Mouse (Mus musculus): ENCODE results near the gene Cmtm4. TPM values are rescaled to one million over a fixed set of nuclear protein-coding genes. Genes with fewer than 3 reads are reported as not detected.
"Not testable (repeated sequence)": the region's sequence is repeated elsewhere in the genome, so short reads cannot be mapped to it uniquely, and the experiment has no call there.

Gene Cmtm4
- polyA plus RNA-seq, 1 experiment from 2014 or later = 1.2 TPM

- not testable (repeated sequence) for ATAC-seq (ENCODE audit: extremely low read depth, insufficient number of reproducible peaks, low FRiP score, low TSS enrichment); H3K27me3 ChIP-seq (replicated peaks); H3K36me3 ChIP-seq; H3K9ac ChIP-seq; H3K4me2 ChIP-seq; H3K4me3 ChIP-seq; H3K27ac ChIP-seq (replicated peaks); H3K9me3 ChIP-seq
- WGBS = 80% methylated on average over 4 of the region's 4 CpGs
- H3K4me1 ChIP-seq = peaks cover 11% of the 10 kb centered on the region; the same call in 1 of the 2 replicates
Observed at GRCm38 (mm10) chr8:104302536-104302935, 93.1 kb downstream of the Cmtm4 start.

GRCm38 (mm10) chr8:104301577-104301976 is 94.0 kb downstream of the Cmtm4 start:
- H3K9me3 ChIP-seq; H3K4me3 ChIP-seq; H3K27me3 ChIP-seq (replicated peaks); ATAC-seq (ENCODE audit: extremely low read depth, insufficient number of reproducible peaks, low FRiP score, low TSS enrichment); H3K9ac ChIP-seq; H3K27ac ChIP-seq (replicated peaks); H3K4me2 ChIP-seq; H3K36me3 ChIP-seq: not testable (repeated sequence)
- peaks cover 15% of the 10 kb centered on the region for H3K4me1 ChIP-seq
- WGBS = 27% methylated on average over 3 of the region's 3 CpGs

Other genes starting within 250 kb of the Cmtm4 start
- 0.55 and 0.65 TPM in 2 replicates for gene Bean1, start 225.4 kb downstream of the Cmtm4 start, polyA plus RNA-seq (2015; fragmentation: Nextera tagmentation; extraction: Ambion mirVana)
- gene Tk2, start 147.2 kb downstream of the Cmtm4 start, polyA plus RNA-seq (2015; fragmentation: Nextera tagmentation; extraction: Ambion mirVana) = 10.3 and 10.8 TPM in 2 replicates
- gene Cklf, start 144.9 kb downstream of the Cmtm4 start, polyA plus RNA-seq (2015; fragmentation: Nextera tagmentation; extraction: Ambion mirVana) = 25.6 and 35.1 TPM in 2 replicates
- not detected in 2 replicates for gene Cmtm2a, start 102.6 kb downstream of the Cmtm4 start, polyA plus RNA-seq (2015; fragmentation: Nextera tagmentation; extraction: Ambion mirVana)
- not detected in 2 replicates for gene Gm45711, start 85.7 kb downstream of the Cmtm4 start, polyA plus RNA-seq (2015; fragmentation: Nextera tagmentation; extraction: Ambion mirVana)
- not detected in 2 replicates for gene Cmtm1, start 85.7 kb downstream of the Cmtm4 start, polyA plus RNA-seq (2015; fragmentation: Nextera tagmentation; extraction: Ambion mirVana)
- not detected in 2 replicates for gene Gm11020, start 74.2 kb downstream of the Cmtm4 start, polyA plus RNA-seq (2015; fragmentation: Nextera tagmentation; extraction: Ambion mirVana)
- not detected in 2 replicates for gene Cmtm2b, start 73.6 kb downstream of the Cmtm4 start, polyA plus RNA-seq (2015; fragmentation: Nextera tagmentation; extraction: Ambion mirVana)
- 95.9 and 100 TPM in 2 replicates for gene Cmtm3, start 56.4 kb downstream of the Cmtm4 start, polyA plus RNA-seq (2015; fragmentation: Nextera tagmentation; extraction: Ambion mirVana)
- 45.0 and 51.1 TPM in 2 replicates for gene Dync1li2, start 47.2 kb upstream of the Cmtm4 start, polyA plus RNA-seq (2015; fragmentation: Nextera tagmentation; extraction: Ambion mirVana)
- 0.05 and 0.15 TPM in 2 replicates for gene Terb1, start 114.1 kb upstream of the Cmtm4 start, polyA plus RNA-seq (2015; fragmentation: Nextera tagmentation; extraction: Ambion mirVana)
- 71.5 and 73.8 TPM in 2 replicates for gene Nae1, start 138.8 kb upstream of the Cmtm4 start, polyA plus RNA-seq (2015; fragmentation: Nextera tagmentation; extraction: Ambion mirVana)
- 0.80 and 1.4 TPM in 2 replicates for gene Car7, start 138.9 kb upstream of the Cmtm4 start, polyA plus RNA-seq (2015; fragmentation: Nextera tagmentation; extraction: Ambion mirVana)
- 7.1 and 7.3 TPM in 2 replicates for gene Pdp2, start 195.6 kb upstream of the Cmtm4 start, polyA plus RNA-seq (2015; fragmentation: Nextera tagmentation; extraction: Ambion mirVana)
- 18.2 and 18.4 TPM in 2 replicates for gene Cdh16, start 228.6 kb upstream of the Cmtm4 start, polyA plus RNA-seq (2015; fragmentation: Nextera tagmentation; extraction: Ambion mirVana)
- 285 and 323 TPM in 2 replicates for gene Rrad, start 235.5 kb upstream of the Cmtm4 start, polyA plus RNA-seq (2015; fragmentation: Nextera tagmentation; extraction: Ambion mirVana)
- 186 and 228 TPM in 2 replicates for gene Ciao2b, start 246.2 kb upstream of the Cmtm4 start, polyA plus RNA-seq (2015; fragmentation: Nextera tagmentation; extraction: Ambion mirVana)